Mouse (Mus musculus): ENCODE measurements around the gene Mbd5.

DNA sequence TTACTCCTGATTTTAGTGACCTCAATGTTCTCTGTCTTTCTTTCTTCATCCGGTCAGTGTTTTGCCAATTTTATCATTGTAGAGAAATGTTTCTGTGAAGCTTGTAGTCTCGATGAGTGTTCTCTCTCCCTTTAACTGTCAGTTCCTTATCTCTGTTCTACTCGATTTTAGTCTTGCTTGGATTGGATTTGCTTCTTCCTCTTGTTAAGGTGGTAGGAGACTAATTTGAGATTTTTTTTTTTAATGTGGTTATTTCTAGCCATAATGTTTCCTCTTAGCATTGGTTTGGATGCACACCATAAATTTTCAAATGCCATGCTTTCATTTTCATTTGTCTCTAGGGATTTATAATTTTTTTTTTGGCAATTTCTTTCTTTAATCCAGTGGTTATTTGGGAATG, 29.6 kb downstream of the Mbd5 start:
- TF ChIP-seq POLR2A (IDR thresholded peaks at IDR 0.05; ENCODE audit: control insufficient read depth, low read depth, low read length) (no peak), CTCF (IDR thresholded peaks at IDR 0.05; ENCODE audit: control insufficient read depth, insufficient read depth, insufficient replicate concordance, low read depth, low read length) (no peak)

Measured in testis, adult 2 months (tissue).